Mouse (Mus musculus): ENCODE measurements around the gene Hsh2d.

DNA sequence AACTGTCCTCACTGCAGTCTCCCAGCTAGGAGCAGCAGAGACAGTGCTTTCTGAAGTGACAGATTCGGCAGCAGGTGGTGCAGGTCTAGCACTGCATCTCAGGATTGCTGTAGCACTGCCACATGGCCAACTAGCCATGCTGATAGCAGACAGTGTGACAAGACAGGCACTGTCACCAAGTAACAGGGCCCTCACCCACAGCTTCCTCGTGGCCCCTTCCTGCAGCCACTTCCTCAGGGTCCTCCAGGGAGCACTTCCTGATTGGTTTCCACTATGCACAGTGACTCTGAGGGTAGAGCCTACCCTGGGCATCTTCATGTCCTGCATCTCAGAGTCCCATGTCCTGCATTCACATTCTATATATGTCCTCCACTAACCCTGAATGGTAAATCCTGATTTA is 55.2 kb downstream of the Hsh2d start:
- TF ChIP-seq CTCF (IDR thresholded peaks at IDR 0.05; ENCODE audit: control insufficient read depth, insufficient read depth, low read length) (no peak), POLR2A (IDR thresholded peaks at IDR 0.05; ENCODE audit: borderline replicate concordance, control insufficient read depth, low read depth, low read length) (no peak)
